Mouse (Mus musculus) forebrain, embryonic 15.5 days (tissue): ENCODE data around the gene Hils1. TPM values are rescaled to one million over a fixed set of nuclear protein-coding genes. Genes with fewer than 3 reads are reported as not detected.

Experiments
- ATAC-seq: fragments of 200-750 bp; cut with Nextera tagmentation; replicated peaks from 2 replicates; pipeline ENCODE4 v1.8.0; 2017; ENCODE audit warnings: mild to moderate bottlenecking, moderate TSS enrichment, moderate library complexity
- H3K27ac ChIP-seq: fragments of 300-500 bp; sonication (generic); replicated peaks from 2 replicates; pipeline ENCODE4 v1.5.1; 2015; ENCODE audit warnings: mild to moderate bottlenecking, inconsistent platforms
- H3K27me3 ChIP-seq: fragments of 300-500 bp; sonication (generic); 2 replicates; pipeline ENCODE4 v1.6.1; 2015; ENCODE audit warnings: inconsistent platforms
- H3K36me3 ChIP-seq: fragments of 300-500 bp; sonication (generic); 2 replicates; pipeline ENCODE4 v1.6.1; 2015; ENCODE audit warnings: mild to moderate bottlenecking, inconsistent platforms
- H3K4me1 ChIP-seq: fragments of 300-500 bp; sonication (generic); 2 replicates; pipeline ENCODE4 v1.6.1; 2015; ENCODE audit warnings: inconsistent platforms
- H3K4me2 ChIP-seq: fragments of 300-500 bp; sonication (generic); replicated peaks from 2 replicates; pipeline ENCODE4 v1.6.1; 2015; ENCODE audit warnings: mild to moderate bottlenecking, inconsistent platforms
- H3K4me3 ChIP-seq: fragments of 300-500 bp; sonication (generic); 2 replicates; pipeline ENCODE4 v1.5.1; 2015; ENCODE audit warnings: mild to moderate bottlenecking, inconsistent platforms
- H3K9ac ChIP-seq: fragments of 300-500 bp; sonication (generic); replicated peaks from 2 replicates; pipeline ENCODE4 v1.6.1; 2015; ENCODE audit warnings: mild to moderate bottlenecking, inconsistent platforms
- H3K9me3 ChIP-seq: fragments of 300-500 bp; sonication (generic); 2 replicates; pipeline ENCODE4 v1.6.1; 2016; ENCODE audit warnings: inconsistent platforms
- WGBS: fragments of 180-500 bp; shearing (Covaris S2); methylation state at CpG from one replicate; pipeline ENCODE4 v1.1.7; 2015; ENCODE audit warnings: mixed read lengths; 5-methylcytosine and 5-hydroxymethylcytosine counted together
- polyA plus RNA-seq: library from polyadenylated mRNA; unstranded; fragments of >200 nt; fragmentation: Nextera tagmentation; extraction: Ambion mirVana; gene quantifications from 2 replicates; pipeline ENCODE4 v1.2.1, GENCODE M21; 2015

Hils1 gene
- polyA plus RNA-seq, 1 experiment from 2014 or later = not detected

GRCm38 (mm10) chr11:95001058-95001457 is 33.7 kb downstream of the Hils1 start:
- H3K9ac ChIP-seq = no peak overlapping the region
- ATAC-seq = peak; percentile 49
- H3K27ac ChIP-seq = peak overlapping the region; percentile 36
- no peaks in the 10 kb centered on the region for H3K27me3 ChIP-seq
- H3K36me3 ChIP-seq = peaks cover 77% of the 10 kb centered on the region
- H3K4me2 ChIP-seq = no peak overlapping the region
- H3K9me3 ChIP-seq = no peaks in the 10 kb centered on the region
- peaks cover 52% of the 10 kb centered on the region for H3K4me1 ChIP-seq
- no peak overlapping the region for H3K4me3 ChIP-seq
- WGBS = 2% methylated on average over 8 of the region's 8 CpGs

GRCm38 (mm10) chr11:95001584-95002347 is 34.4 kb downstream of the Hils1 start:
- Histone ChIP-seq H3K4me3 (no peak overlapping the region), H3K36me3 (peaks cover 71% of the 10 kb centered on the region), H3K27ac (no peak overlapping the region), H3K9me3 (no peaks in the 10 kb centered on the region), H3K4me2 (no peak overlapping the region), H3K27me3 (no peaks in the 10 kb centered on the region), H3K9ac (no peak overlapping the region), H3K4me1 (peaks cover 52% of the 10 kb centered on the region)
- no peak for ATAC-seq
- 88% methylated on average over 21 of the region's 21 CpGs for WGBS

- Histone ChIP-seq H3K4me1 (peaks cover 52% of the 10 kb centered on the region), H3K27me3 (no peaks in the 10 kb centered on the region), H3K4me3 (no peak overlapping the region), H3K36me3 (peaks cover 63% of the 10 kb centered on the region), H3K9me3 (no peaks in the 10 kb centered on the region), H3K27ac (no peak overlapping the region), H3K4me2 (no peak overlapping the region), H3K9ac (no peak overlapping the region)
- no peak for ATAC-seq
- WGBS = 92% methylated on average over 8 of the region's 8 CpGs
Observed at GRCm38 (mm10) chr11:95002705-95003104, 35.3 kb downstream of the Hils1 start.

GRCm38 (mm10) chr11:95004136-95004936 is 36.9 kb downstream of the Hils1 start:
- no peak for ATAC-seq
- Histone ChIP-seq H3K4me3 (no peak overlapping the region), H3K27me3 (no peaks in the 10 kb centered on the region), H3K36me3 (peaks cover 51% of the 10 kb centered on the region), H3K4me2 (no peak overlapping the region), H3K9me3 (no peaks in the 10 kb centered on the region), H3K4me1 (peaks cover 54% of the 10 kb centered on the region), H3K9ac (no peak overlapping the region), H3K27ac (peak overlapping the region; percentile 82)
- 85% methylated on average over 12 of the region's 12 CpGs for WGBS

GRCm38 (mm10) chr11:95004937-95005198 is 37.5 kb downstream of the Hils1 start:
- Histone ChIP-seq H3K4me3 (no peak overlapping the region), H3K9me3 (no peaks in the 10 kb centered on the region), H3K4me1 (peaks cover 56% of the 10 kb centered on the region), H3K27me3 (no peaks in the 10 kb centered on the region), H3K36me3 (peaks cover 46% of the 10 kb centered on the region), H3K9ac (no peak overlapping the region), H3K27ac (peak overlapping the region; percentile 82), H3K4me2 (no peak overlapping the region)
- ATAC-seq = no peak
- WGBS = 54% methylated on average over 6 of the region's 6 CpGs

DNA sequence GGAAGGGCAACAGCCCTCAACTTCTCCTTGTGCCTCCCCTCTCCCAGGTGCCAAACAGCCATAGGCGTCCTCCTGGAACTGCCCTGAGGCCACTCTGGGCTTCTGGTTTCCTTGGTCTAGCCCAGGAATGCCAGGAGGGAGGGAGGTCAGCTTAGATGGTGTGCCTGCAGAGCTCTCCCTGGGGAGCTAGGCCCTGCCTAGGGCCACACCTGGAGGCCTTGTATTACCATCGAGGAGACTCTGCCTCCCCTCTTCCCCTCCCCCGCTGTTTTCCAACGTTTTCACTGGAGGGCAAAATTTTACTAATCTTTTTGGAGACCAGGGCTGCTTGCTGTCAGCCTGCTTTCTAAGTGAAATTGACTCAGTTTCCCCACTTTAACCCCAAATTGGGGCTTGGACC is 38.6 kb downstream of the Hils1 start:
- 33% methylated on average over 4 of the region's 4 CpGs for WGBS
- Histone ChIP-seq H3K27ac (peak overlapping the region; percentile 82), H3K9ac (peak overlapping the region; percentile 42; the same call in 1 of the 2 replicates), H3K4me3 (peak overlapping the region; percentile 33; the same call in 1 of the 2 replicates), H3K4me1 (peaks cover 46% of the 10 kb centered on the region), H3K9me3 (no peaks in the 10 kb centered on the region), H3K36me3 (peaks cover 36% of the 10 kb centered on the region), H3K27me3 (no peaks in the 10 kb centered on the region), H3K4me2 (peak overlapping the region; percentile 53)
- no peak for ATAC-seq

- Histone ChIP-seq H3K36me3 (peaks cover 32% of the 10 kb centered on the region), H3K4me2 (peak overlapping the region; percentile 53), H3K4me3 (peak overlapping the region; percentile 33), H3K27me3 (no peaks in the 10 kb centered on the region), H3K4me1 (peaks cover 49% of the 10 kb centered on the region), H3K9me3 (no peaks in the 10 kb centered on the region), H3K9ac (peak overlapping the region; percentile 42), H3K27ac (peak overlapping the region; percentile 82)
- peak; percentile 57 for ATAC-seq
- 1% methylated on average over 27 of the region's 27 CpGs for WGBS
Observed at GRCm38 (mm10) chr11:95006525-95007219, 39.3 kb downstream of the Hils1 start.

DNA sequence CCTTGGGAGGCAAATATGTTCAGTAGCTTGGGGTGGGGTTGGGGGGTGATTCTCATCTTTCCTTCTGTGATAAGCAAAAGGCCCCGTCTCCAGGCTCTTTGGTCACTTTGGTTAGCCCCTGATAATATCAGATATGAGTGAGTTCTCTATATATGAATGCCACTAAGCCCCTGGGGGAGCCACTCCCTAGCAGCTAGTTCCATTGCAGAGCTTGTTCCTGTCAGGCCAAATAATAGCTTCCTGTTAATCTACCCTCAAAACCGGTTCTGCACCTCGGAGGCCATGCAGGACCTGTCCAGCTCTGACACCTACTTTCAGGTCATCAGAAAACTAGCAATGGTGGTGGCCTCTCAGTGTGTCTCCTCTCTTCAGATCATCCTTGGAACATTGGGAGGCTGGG is 40.0 kb downstream of the Hils1 start:
- H3K4me3 ChIP-seq = no peak overlapping the region
- H3K27me3 ChIP-seq = no peaks in the 10 kb centered on the region
- peak overlapping the region; percentile 53; the same call in 1 of the 2 replicates for H3K4me2 ChIP-seq
- no peaks in the 10 kb centered on the region for H3K9me3 ChIP-seq
- WGBS = 88% methylated on average over 3 of the region's 3 CpGs
- H3K9ac ChIP-seq = no peak overlapping the region
- peak overlapping the region; percentile 82 for H3K27ac ChIP-seq
- H3K36me3 ChIP-seq = peaks cover 25% of the 10 kb centered on the region
- ATAC-seq = no peak
- peaks cover 57% of the 10 kb centered on the region for H3K4me1 ChIP-seq

- 30% methylated on average over 15 of the region's 15 CpGs for WGBS
Observed at GRCm38 (mm10) chr11:95008661-95009628, 41.6 kb downstream of the Hils1 start.

GRCm38 (mm10) chr11:95009629-95010014 is 42.2 kb downstream of the Hils1 start, which contains the start of gene Samd14:
TSS of gene Samd14 (plus strand) at chr11:95009879.
- Histone ChIP-seq H3K9me3 (no peaks in the 10 kb centered on the region), H3K27me3 (no peaks in the 10 kb centered on the region), H3K4me3 (peak within 1 kb of the TSS; percentile 99), H3K27ac (peak within 1 kb of the TSS; percentile 97), H3K4me2 (peak within 1 kb of the TSS; percentile 83), H3K36me3 (peaks cover 18% of the 10 kb centered on the region), H3K9ac (peak within 1 kb of the TSS; percentile 100), H3K4me1 (peaks cover 73% of the 10 kb centered on the region)
- WGBS = under 1% methylated on average over 32 of the region's 32 CpGs
- peak; percentile 84 for ATAC-seq

More at GRCm38 (mm10) chr11:95008661-95009628, 41.6 kb downstream of the Hils1 start:
- Histone ChIP-seq H3K36me3 (peaks cover 15% of the 10 kb centered on the region), H3K4me2 (peak overlapping the region; percentile 83), H3K9ac (peak overlapping the region; percentile 100), H3K4me1 (peaks cover 70% of the 10 kb centered on the region), H3K4me3 (peak overlapping the region; percentile 99), H3K27me3 (no peaks in the 10 kb centered on the region), H3K9me3 (no peaks in the 10 kb centered on the region), H3K27ac (peak overlapping the region; percentile 97)
- ATAC-seq = peak; percentile 4; the same call in 1 of the 2 replicates

DNA sequence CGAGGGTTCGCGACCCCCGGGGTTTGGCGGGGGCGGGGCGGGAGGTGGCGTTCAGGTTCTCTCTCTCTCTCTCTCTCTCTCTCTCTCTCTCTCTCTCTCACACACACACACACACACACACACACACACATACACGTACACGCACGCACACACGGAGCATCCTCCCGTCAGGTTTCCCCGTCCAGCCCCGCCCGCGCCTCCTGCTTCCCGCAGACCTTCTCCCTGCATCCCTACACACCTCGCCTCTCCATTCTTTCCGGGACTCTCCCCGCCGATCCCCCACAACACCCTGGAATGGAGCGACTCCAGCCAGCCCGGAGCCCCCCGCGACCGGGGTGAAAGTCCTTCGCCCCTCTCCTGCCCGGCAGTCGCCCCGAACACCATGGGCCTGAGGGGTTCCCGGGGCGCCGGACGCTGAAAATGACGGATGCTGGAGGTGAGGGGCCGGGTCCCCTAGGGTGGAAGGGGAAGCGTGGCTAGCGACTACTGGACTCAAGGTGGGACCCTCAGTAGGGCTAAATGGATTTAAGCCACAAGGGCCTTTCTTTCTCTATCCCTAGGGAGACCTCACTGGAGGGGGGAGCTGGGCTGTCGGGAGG is 42.8 kb downstream of the Hils1 start:
- peak overlapping the region; percentile 97 for H3K27ac ChIP-seq
- no peaks in the 10 kb centered on the region for H3K27me3 ChIP-seq
- H3K36me3 ChIP-seq = peaks cover 16% of the 10 kb centered on the region
- peak overlapping the region; percentile 83 for H3K4me2 ChIP-seq
- H3K9ac ChIP-seq = peak overlapping the region; percentile 100
- peaks cover 74% of the 10 kb centered on the region for H3K4me1 ChIP-seq
- WGBS = under 1% methylated on average over 31 of the region's 40 CpGs
- H3K4me3 ChIP-seq = peak overlapping the region; percentile 99
- no peaks in the 10 kb centered on the region for H3K9me3 ChIP-seq
- peak; percentile 46 for ATAC-seq
